Mouse (Mus musculus): ENCODE measurements around the gene Nod1. TPM values are rescaled to one million over a fixed set of nuclear protein-coding genes. Genes with fewer than 3 reads are reported as not detected.
"Not testable (repeated sequence)": the region's sequence is repeated elsewhere in the genome, so short reads cannot be mapped to it uniquely, and the experiment has no call there.

Nod1 gene
- total RNA-seq, 2 experiments from 2014 or later, result 17.1 to 19.6 TPM

- intact Hi-C loops (cut with DNase I), result no loop called here
- no peak for DNase-seq (ENCODE audit: low spot score)
Measured at GRCm38 (mm10) chr6:54988141-54988540, 15.7 kb upstream of the Nod1 start.

DNA sequence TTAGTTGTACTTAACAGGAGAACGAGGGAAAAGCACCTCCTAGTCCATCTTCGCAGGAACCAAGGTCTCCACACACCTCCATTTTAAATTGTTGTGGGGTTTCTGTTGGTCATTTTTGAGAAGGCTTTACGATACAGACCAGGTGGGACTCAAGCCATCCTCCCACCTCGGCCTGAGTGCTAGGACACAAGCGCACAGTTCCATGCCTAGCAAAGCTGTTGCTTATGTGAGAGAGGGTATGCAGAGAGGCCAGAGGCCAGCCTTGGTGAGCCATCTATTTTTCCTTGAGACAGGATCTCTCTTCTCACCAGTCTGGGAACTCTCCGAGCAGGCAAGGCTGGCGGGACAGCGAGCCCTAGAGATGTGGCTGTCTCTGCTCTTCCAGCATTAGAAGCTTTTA, 11.7 kb upstream of the Nod1 start:
- DNase-seq (ENCODE audit: low spot score), result no peak
- intact Hi-C loops (cut with DNase I), result no loop called here

- no peak for DNase-seq (ENCODE audit: low spot score)
- intact Hi-C loops (cut with DNase I), result no loop called here
Measured at GRCm38 (mm10) chr6:54983526-54984050, 11.2 kb upstream of the Nod1 start.

GRCm38 (mm10) chr6:54979426-54979825, 7.0 kb upstream of the Nod1 start:
- intact Hi-C loops (cut with DNase I), result loop anchor here (10.0 kb wide), 1 partner anchor 385 kb away; the partner anchor contains the start of genes Fkbp14 and Plekha8
- no peak for DNase-seq (ENCODE audit: low spot score)

- intact Hi-C loops (cut with DNase I), result loop anchor here (10.0 kb wide), 1 partner anchor 381 kb away; the partner anchor contains the start of genes Fkbp14 and Plekha8
- no peak for DNase-seq (ENCODE audit: low spot score)
Measured at GRCm38 (mm10) chr6:54975616-54976015, 3.2 kb upstream of the Nod1 start.

DNA sequence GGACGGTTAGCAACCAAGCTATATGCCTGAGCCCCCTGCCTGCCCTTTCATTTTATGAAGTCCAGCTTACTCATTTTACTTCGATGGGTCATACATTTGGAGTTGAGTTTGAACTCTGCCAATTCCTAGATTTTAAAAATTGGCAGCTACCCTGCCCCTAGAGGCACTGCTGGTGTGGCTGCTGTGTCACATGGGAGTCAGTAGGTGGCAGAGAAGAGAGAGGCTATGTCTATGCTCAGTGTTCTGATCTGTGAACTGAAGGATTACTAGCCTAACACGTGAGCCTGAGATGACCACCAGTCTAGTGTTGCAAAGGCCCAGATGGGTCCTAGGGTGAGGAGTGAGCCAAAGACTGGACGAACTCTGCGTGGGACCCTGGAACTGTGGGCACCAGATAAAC, 2.1 kb upstream of the Nod1 start:
- DNase-seq (ENCODE audit: low spot score), result no peak
- intact Hi-C loops (cut with DNase I), result loop anchor here (1.0 to 10.0 kb wide), 4 partner anchors 18 to 380 kb away; partner anchors contain the start of genes Fkbp14, Ggct, Plekha8 and Znrf2

DNA sequence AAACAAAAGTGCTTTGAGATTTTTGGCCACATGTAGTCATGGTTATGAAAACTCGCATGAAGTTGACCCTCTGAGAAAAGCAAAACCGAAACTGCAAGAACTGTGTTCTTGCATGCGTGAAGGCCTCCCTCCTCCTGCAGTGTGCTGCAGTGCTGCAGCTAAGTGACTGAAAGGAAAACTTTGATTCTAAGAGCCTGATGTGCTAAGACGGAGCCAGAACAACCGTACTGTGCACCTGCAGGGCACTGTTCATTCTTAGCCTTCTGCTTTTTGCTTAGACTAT, 458 bp upstream of the Nod1 start:
- no peak for DNase-seq (ENCODE audit: low spot score)
- intact Hi-C loops (cut with DNase I), result loop anchor here (2.0 to 10.0 kb wide), 4 partner anchors 34 to 378 kb away; partner anchors contain the start of genes Fkbp14, Plekha8 and Znrf2

DNA sequence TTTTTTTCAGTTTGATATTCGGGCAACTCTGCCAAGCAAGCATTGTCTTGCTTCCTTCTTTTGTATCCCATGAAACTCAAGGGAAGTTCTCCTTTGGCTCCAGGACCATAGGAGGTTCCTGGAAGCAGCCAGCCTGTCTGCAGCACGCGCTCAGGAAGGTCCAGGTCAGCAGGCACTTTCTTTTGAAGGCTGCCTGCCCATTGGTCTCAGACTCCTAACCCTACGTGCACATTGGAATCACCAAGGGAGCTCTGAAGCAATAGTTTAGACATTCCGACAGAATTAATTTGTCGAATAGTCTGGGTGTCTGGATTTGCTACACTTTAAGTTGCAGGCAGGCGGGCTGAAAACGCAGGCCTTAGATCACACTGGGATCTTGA, 691 bp downstream of the Nod1 start:
- intact Hi-C loops (cut with DNase I), result loop anchor here (2.0 to 10.0 kb wide), 4 partner anchors 33 to 377 kb away; partner anchors contain the start of genes Fkbp14, Plekha8 and Znrf2
- DNase-seq (ENCODE audit: low spot score), result no peak

GRCm38 (mm10) chr6:54970506-54970905, 1.9 kb downstream of the Nod1 start:
- no peak for DNase-seq (ENCODE audit: low spot score)
- intact Hi-C loops (cut with DNase I), result loop anchor here (5.0 to 10.0 kb wide), 3 partner anchors 53 to 376 kb away; partner anchors contain the start of genes Fkbp14, Plekha8 and Znrf2

DNA sequence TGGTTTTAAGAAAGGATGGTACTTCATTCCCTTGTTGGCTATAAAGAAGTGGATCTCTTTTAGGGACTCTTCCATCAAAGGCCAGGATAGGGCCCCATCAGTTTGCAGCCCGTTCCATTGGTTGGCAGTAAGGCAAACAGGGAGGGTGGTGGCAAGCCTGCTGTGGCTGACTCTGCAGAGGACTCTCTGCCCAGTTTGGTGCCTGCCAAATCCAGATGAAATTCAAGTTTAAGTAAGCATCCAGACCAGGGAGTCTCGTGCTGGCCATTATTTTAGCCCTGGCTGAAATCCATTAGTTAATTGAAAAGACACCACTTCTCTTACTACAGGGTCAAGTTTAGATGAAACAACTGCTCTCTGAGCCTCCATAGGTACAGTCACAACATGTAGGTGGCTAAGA, 2.6 kb downstream of the Nod1 start:
- intact Hi-C loops (cut with DNase I), result loop anchor here (5.0 to 10.0 kb wide), 3 partner anchors 52 to 375 kb away; partner anchors contain the start of genes Fkbp14, Plekha8 and Znrf2
- no peak for DNase-seq (ENCODE audit: low spot score)

DNA sequence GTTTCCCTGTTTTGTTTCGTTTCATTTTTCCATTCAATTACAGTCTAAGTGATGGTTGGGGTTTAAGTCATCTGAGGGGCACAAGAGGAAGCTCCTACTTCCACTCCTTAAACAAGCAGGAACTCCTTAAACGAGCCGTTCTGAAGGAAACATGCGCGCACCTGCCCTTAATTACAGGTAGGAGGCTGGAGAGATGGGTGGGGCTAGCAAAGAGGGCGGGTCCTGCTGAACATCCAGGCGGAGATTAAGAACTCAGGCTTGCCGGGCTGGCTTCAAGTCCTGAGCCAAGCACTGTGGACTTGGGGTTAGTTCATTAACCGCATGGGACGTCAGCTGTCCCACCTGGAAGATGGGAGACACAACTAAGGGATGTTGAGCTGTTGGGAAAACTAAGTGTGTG, 4.8 kb downstream of the Nod1 start:
- intact Hi-C loops (cut with DNase I), result no loop called here
- DNase-seq (ENCODE audit: low spot score), result no peak

GRCm38 (mm10) chr6:54965234-54965633, 7.2 kb downstream of the Nod1 start:
- intact Hi-C loops (cut with DNase I), result no loop called here
- DNase-seq (ENCODE audit: low spot score), result no peak

GRCm38 (mm10) chr6:54964755-54965154, 7.7 kb downstream of the Nod1 start:
- intact Hi-C loops (cut with DNase I), result no loop called here
- DNase-seq (ENCODE audit: low spot score), result no peak

GRCm38 (mm10) chr6:54963599-54963998, 8.8 kb downstream of the Nod1 start:
- intact Hi-C loops (cut with DNase I), result no loop called here
- DNase-seq (ENCODE audit: low spot score), result no peak

DNA sequence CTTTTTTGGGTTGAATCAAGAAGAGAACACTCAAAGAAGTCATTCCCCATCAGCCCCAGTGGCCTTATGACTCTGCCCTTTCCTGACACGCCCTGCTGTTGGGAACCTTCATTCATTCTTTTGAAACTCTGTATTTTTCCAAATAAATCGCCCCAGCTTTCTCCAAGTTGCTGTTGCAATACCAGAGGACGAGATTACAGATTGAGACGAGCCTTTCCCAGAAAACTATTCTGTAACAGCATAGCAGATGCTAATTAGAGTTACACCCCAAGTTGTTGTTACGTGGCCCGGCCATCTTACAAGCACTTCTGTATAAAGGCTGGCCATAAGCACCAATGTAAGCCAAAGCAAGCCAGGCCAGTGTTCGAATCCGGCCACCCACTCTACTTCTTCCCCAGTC, 14.8 kb downstream of the Nod1 start:
- DNase-seq (ENCODE audit: low spot score), result no peak
- intact Hi-C loops (cut with DNase I), result no loop called here

- DNase-seq (ENCODE audit: low spot score), result no peak
Measured at GRCm38 (mm10) chr6:54956425-54956824, 16.0 kb downstream of the Nod1 start.

DNA sequence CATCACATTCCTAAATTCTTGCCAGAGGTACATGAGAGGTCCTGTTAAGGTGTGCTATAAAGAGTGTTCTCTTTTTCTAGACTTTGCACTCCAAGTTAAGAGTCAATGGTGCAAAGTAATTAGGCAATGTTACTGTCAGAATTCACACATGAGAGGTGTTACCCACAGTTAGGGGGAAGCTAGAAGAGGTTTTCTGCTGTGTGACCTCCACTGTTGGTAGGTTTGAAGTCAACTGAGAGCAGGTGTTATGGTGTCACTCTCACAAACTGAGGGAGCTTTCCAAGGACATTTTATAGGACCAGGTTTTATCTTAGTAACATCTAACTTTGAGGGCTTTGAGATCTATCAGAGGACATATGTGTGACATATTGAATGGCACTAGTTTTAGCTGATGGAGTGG, 16.5 kb downstream of the Nod1 start:
- intact Hi-C loops (cut with DNase I), result no loop called here
- DNase-seq (ENCODE audit: low spot score), result no peak

More at GRCm38 (mm10) chr6:54956425-54956824, 16.0 kb downstream of the Nod1 start:
- intact Hi-C loops (cut with DNase I), result no loop called here

GRCm38 (mm10) chr6:54954659-54955414, 17.6 kb downstream of the Nod1 start:
- peak; percentile 63 for DNase-seq (ENCODE audit: low spot score)
- intact Hi-C loops (cut with DNase I), result no loop called here

- not testable (repeated sequence) for DNase-seq (ENCODE audit: low spot score)
Measured at GRCm38 (mm10) chr6:54953399-54953798, 19.0 kb downstream of the Nod1 start.

GRCm38 (mm10) chr6:54952542-54952941, 19.9 kb downstream of the Nod1 start:
- no peak for DNase-seq (ENCODE audit: low spot score)
- intact Hi-C loops (cut with DNase I), result no loop called here

More at GRCm38 (mm10) chr6:54953399-54953798, 19.0 kb downstream of the Nod1 start:
- intact Hi-C loops (cut with DNase I), result not testable (repeated sequence)

DNA sequence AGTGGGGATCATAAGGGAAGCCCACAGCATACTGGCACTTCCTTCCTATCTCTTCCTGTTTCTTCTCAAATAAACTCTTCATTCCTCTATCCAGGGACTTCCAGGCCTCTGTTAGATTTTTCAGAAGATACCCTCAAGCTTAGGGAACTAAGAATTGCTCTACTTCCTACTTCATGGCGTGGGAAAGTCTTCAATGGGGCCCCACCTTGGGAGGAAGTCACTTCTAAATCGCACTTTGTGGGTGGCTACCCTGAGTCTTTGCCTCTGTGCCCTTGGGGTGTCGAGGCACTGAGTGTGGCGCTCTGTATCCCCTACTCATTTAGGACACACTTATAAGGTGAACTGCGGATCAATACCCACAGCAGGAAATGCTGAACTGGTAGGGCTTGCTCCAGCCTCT, 23.7 kb downstream of the Nod1 start:
- intact Hi-C loops (cut with DNase I), result no loop called here
- no peak for DNase-seq (ENCODE audit: low spot score)
